Mouse (Mus musculus): ENCODE measurements at regions not wholly inside any gene's neighbourhood (a gene's known extent, or its start where the extent isn't known, plus 50 kb on each side); places are given as distances from the start of the nearest gene placed in this dataset.

DNA sequence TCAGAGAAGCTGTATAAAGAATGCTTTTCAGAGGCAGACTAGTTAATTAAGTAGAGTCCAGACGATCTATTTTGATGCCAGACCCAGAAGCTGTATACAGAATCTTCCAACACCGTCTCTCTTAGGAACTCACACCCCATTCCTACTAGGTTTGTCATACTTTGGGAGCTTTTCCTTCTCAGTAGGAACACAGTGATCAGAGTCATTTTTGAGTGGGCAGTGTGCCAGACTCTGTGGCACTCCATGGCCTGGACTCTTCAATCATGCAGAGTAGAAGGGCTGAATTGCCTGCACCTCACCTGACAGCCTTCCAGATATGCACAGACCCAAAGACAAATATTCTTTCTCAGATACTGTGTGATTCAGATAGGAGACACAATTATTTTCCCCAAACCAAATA is 101.2 kb downstream of the Uchl5 start:
- DNase-seq, result no peak

DNA sequence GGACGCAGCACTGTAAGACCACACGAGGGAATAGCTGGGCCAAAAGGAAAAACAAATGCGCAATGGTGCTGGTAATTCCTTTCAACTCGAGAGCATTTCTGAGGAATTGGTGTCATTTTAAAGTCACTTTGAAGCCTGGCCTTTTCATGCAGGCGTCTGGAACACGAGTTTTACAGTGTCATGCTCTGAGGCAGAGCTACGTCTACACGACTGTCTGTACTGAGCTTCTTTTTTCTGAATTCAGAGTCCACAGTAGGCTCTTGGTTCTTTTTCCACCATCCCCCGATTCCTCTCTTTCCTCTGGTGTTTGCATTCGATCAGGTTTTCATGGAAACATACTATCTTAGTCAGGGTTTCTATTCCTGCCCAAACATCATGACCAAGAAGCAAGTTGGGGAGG is 83.2 kb downstream of the Uchl5 start:
- DNase-seq, result no peak

DNA sequence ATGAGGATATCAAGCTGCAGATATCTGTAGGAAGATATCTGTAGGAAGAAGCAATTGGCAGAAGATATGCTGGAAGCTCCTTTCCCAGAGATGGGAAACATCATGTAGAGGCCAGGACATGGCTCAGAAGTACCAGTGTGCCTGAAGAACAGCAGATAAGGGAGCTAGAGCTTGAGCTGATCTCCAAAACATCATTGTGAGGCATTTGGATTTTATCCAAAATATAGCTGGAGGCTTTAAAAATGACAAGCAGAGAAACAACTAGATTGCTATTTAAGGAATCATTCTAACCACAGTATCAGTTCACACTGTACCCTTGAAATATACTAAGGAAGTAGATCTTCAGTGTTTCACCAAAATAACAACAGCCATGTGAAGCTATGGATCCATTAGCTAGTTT is 81.5 kb downstream of the Uchl5 start:
- no peak for DNase-seq

Data from retina, postnatal 1 day (tissue).